Mouse (Mus musculus) urinary bladder, postnatal 10 days (tissue): ENCODE measurements around the gene Matk.
A peak's percentile ranks its signal among the peaks of the same experiment; 100 is the strongest.

Experiments
- DNase-seq: peaks from one replicate; pipeline ENCODE4 v3.0.0; 2022; ENCODE audit warnings: low spot score

The Matk gene

DNA sequence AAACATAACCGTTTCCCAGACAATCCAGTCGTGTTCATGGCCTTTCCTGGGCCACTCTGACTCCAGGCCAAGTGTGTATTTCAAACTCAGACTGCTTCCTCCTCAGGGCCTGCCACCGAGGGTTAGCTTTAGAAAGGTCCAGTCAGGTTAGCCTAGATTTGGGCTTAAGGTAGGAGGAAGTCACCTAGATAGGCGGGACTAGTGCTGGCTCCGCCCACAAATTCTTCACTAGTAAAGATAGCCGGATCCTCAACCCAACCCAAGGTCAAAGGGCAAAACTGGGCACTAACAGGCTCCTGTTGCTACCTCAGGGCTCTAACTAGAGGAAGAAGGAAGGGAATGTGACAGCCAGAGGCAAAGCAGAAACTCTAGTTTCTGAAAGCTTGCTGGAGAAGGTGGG is 33.9 kb downstream of the Matk start:
- no peak for DNase-seq

DNA sequence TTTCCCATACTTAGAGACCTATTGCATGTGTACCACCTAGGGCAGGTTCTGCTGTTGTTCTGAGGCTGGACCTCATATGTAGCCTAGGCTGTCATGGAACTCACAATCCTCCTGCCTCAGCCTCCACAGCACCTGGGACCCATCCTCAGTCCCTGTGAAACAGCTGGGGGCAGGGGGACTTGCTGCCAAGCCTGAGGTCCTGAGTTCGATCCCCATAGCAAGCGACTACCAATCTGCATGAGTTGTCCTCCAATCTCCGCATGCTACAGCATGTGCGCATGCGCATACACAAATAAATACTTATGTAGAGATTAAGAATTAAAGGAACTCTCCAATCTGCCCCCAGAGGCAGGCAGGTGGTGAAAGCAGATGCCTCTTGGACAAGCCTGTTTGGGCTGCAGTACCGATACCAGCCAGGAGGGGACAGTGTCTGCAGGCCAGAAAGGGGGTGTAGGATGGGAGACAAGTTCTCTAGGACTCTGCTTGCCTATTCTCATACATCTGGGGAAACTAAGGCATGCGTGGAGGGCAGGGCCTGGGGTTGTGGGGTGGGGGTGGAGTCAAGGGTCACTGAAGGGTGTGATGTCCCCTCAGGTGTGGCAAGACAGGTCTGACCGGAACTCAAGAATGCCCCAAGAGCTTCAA is 34.9 kb downstream of the Matk start:
- DNase-seq, result no peak

DNA sequence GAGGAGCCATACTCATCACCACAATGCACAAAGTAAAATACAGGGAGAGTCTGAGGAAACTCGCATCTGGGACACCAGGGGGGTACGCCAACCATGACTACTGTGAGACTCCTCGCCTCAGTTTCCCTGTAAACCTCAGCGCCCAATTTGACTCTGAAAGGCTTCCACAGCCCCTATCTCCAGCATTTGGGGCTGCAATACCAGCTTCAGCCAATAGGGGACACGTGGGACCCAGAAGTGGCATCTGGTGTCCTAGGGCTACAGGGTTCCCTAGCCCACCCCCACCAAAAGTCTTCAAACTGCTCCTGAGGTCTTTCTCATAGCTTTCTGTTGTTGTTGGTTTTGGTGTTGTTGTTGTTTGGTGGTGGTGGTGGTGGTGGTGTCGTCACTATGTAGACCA is 35.9 kb downstream of the Matk start:
- DNase-seq, result no peak

DNA sequence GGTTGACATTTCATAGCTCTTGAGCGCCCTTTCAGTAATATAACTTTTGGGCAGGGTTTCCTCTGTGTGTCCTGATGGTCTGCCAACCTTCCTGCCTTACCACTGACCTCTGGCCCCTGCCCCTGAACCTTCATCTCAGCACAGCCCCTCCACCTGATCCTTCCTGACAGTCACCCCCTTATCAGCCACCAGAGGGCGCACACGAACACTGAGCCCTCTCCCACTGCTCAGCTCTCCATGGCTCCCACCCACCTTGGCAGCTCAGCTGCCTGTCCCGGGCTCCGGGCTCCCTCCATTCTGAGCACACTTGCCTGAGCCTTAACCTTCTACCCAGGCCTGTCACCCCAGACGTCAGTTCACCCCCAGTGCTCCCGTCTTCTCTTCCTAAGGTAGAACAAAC is 36.5 kb downstream of the Matk start:
- DNase-seq, result no peak

DNA sequence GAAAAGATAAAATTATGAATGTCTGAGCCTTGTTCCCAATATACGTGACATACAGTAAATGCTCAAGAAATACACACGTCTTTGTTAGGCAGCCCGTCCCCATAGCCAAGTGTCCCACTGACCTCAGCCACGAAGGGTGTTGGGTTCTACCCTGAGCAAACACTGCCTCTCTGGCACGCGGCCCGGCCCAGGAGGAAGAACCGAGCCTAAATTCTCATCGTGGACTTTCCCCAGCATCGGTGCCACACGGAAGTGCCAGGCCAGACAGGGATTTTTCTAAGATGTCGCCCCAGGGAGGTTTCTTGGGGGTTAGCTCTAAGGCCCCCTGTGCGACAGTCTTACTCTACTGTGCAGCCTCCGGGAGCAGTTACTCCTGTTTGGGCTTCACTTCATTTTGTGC is 37.1 kb downstream of the Matk start:
- no peak for DNase-seq

DNA sequence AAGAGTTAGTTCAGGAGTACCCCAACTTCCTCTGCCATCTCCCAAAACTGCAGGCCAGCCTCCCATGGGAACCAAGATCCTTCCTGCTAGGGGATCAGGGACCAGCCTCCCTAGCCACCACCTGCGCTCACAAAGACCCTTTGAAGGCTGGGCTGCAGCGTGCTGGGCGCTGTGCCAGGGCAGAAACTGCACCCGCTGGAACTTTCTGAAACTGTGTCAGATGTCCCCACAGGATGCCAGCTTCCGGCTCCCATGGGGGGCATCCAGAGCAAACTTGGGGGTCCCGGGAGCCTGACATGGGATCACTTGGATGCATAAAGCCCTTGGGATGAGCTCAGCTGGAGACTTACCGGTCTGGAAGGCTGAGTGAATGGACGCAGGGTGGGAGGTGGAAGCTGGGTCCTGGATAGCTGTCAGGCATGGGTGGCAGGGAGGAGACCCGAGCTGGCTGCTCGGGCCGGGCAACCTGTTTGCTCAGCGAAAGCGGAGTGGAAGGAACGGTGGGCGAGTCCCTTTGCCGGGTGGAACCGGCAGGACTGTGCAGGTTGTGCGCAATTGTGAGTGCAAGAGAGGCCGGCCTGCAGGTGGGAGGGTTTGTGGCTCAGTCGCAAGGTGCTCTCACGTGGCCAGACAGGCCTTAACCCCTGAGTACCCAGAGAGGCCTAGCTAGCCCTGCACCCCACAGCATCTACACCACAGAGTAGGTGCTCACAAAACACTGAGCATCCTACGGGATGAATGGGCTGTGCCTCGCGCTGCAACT is 38.1 kb downstream of the Matk start:
- no peak for DNase-seq

DNA sequence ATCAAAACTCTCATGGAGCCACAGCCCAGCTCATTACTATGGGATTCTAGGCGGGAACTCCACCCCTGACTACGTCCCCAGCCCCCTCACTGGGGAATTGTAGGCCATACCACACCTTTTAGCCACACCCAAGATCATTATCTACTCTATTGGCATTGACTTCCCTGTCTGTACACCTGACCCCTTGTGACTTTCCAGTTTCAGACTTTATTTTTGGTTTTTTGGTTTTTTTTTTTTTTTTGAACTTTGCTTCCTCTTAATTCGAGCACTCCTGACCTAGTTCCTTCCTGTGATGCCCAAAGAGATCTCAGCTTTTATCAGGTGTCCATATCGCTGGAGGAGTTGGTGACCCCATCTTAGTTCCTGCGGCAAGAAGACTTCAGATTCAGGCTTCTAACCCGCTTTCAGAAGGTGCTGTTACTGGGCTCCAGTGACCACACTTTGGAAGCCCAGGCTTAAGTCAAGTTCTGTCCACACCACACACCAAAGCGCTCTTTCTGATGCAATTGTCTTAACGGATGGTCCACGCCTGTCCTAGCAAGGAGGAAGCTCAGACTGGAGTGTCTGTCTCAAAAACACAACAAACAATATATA is 38.9 kb downstream of the Matk start, which contains the start of gene Tjp3:
Gene Tjp3, minus strand, starts transcription at position 71 of the 594 bp plus-strand sequence.
- DNase-seq, result no peak

DNA sequence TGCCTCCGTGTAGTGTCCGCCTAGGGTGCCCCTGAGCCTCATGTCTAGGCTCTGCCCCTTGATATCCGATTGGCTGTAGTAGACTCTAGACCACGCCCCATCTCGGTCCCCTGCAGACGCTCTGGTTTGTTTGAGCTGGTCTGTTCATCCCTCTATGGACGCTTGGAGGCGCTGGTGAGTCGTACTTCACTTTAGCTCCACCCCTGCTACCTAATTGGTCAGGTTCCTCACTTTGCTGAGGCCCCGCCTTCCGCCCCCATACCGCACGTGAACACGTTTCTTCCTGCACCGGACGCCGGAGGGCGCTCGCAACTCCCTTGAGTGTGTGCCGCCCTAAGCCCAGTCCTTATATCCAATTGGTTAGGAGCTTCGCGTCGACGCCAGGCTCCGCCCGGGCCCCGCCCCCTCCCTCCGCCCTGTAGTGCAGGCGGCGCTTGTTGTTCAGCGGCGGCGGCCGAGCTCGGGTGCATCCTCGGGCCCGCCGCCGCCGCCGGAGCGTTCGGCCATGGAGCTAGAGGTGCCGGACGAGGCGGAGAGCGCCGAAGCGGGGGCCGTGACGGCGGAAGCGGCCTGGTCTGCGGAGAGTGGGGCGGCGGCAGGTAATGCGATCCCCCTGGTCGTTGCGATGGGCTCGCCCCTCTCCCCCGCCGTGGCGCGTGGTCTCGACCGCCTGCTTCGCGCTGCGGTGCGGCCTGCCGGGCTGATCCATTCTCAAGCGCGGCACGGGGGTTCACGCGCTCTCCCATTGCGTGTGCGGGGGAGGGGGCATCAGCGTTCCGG is 40.0 kb downstream of the Matk start, which contains the start of gene Pip5k1c:
Gene Pip5k1c, plus strand, starts transcription at position 410 of the 780 bp plus-strand sequence.
- peak; percentile 93 for DNase-seq

DNA sequence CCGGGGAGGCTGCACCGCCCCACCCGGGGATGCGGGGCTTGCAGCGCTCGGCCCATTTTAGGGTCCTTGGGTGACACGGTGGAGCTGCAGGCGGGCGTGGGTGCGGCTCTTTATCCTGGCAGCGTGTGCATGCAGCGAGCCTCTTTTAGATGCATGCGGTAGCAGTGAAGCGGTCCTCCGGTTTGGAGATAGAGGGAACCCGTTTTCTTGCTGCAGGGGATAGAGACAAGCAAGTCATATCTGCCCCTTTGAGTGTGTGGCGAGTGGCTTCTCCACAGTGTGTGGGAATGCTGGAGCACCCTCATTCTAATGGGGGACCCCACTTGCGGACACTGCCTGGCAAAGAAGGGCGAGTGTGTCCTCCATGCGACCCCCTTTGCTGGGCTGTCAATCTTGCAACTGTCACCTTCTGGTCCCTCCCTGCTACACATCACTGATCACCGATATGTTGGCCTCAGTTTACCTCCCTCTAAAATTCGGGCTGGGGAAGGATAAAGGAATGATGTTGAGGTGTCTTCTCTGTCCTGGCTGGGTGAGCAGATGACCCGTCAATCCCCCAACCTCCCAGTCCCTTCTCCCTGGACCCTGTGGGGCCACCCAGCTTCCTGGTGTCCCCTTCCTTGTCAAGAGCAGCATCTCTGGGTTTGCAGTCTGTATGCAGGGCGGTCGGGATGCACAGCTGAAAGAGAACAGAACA is 40.7 kb downstream of the Matk start:
- no peak for DNase-seq

DNA sequence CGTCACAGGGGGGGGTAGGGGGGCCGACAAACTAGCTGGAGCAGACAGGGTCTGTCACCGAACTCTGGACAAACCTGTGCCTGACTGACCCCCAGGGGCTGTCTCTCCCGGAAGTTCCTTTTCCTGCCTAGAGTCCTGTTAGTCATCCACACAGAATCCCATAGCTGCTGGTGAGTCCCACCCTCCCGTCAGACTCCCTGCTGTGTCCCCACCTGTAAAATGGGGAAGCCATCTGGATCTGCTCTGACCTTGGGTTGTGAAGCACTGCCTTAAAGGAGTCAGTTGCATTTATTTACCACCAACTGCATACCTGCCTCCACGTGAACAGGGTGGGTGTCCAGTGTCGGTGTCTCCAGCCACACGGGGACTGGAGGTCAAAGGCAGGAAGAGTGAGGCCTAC is 41.7 kb downstream of the Matk start:
- DNase-seq, result no peak

DNA sequence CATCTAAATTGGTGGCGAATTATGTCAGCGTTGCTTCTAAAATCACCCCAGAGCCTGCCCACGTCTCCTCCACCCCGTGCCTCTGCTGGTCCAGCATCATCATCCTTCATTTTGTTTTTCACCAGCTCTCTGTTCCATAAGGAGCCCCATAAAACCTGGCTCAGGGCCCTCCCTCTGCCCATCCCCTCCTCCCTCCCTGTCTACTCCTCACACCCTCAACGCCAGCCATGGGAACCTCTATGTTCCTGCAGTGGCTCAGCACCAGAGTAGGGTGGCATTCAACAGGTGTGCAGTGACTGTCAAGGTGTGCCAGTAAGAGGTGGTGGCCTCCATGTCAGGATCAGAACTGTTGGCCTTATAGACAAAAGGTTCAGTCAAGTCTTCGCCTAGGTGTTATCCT is 42.5 kb downstream of the Matk start:
- no peak for DNase-seq

DNA sequence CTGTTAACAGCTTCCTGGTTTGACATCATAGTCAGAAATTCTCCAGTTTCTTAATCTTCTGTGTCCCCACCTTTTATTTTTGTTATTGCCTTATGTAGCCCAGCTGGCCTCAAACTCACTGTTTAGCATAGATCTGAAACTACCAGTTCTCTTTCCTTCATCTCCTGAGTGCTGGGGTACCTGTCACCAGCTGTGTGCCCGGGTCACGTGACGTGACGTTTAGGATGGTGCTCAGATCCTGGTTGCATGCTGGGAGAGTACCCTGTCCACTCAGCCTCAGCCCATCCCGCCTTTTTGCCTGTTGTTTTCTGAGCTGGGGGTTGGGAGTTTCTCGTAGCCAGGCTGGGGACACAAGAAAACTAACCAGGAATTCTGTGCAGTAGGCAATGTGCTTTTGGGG is 44.5 kb downstream of the Matk start:
- no peak for DNase-seq

DNA sequence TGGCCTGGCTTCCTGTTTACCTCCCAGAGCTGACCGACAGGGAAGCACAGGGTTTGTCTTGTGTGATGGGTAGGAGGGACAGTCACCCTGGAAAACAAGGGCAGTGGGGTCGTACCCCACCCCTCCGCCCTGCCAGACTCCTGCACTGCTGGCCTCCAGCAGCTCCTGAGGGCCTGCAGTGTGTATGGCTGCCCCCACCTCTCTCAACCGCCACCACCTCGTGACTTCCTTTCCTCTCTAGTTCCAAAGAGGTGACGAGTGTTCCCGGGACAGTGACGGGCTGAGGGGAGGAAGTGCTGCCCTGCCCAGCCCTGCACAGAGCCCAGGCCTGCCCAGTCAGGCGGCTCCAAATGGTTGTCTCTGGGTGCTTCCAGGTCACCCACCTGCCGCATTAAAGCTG is 45.1 kb downstream of the Matk start:
- no peak for DNase-seq

DNA sequence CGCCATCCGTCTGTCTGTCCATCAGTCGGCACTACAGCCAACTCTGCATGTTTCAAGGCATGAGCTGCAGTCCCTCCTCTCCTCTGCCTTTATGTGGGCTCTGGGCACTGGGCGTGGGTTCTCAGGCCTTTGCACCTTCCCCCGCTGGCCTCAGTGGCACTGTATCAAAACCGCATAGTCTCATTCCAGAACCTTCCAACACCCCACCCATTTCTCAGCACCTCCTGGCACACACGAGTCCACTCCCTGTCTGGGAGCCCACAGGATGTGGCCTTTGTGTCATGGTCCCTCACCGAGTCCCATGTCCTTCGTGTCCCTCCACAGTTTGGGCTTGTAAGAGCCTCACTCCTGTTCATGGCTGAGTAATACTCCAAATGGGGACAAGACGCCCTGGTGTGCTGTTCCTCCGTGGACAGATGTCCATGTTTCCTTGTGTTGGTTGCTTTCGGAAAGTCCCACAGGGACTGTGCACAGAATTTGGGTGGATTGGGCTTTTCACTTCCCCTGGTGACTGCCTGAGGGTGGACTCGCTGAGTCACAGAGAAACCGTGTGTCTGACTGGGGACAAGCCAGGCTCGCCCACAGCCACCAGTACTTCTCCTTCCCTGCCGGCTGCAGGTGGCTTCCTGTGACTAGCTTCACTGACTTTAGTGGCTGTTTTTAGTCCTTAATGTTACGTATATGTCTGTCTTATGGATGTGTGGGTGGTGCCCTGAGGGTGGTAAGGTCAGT is 45.8 kb downstream of the Matk start:
- DNase-seq, result no peak

DNA sequence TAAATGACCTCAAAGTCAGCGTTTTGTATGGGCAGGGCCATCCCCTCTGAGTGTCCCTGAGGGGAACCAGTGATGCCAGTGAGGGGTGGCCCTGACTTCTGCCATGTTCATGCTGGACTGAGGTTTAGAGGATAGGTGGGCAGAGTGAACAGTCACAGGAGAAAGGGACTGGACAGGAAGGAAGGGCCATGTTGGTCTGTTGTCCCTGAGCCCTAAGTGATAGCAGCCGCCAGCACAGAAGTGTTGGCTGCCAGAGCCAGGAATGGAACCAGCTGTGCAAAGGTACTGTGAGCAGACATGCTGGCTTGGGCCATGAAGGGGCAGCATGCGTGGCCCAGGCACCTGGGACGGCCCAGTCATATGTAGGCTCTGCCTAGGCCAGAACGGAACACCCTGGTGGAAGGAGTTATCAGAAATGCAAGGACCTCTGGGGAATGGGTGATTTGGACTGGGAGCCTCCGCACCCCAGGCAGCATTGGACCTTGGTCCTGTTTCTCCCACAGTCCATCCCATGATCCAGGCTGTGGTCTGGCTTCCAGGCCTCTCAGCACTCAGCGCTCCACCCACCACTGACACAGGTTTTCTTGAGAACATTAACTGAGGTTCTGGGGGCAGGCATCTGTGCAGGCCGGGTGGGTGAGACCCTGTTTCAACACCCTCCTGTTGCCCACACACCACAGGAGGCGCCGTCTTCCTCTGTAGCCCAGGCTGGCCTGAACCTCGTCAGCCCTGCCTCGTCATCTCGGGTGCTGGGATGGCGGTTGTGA is 47.0 kb downstream of the Matk start:
- DNase-seq, result no peak

DNA sequence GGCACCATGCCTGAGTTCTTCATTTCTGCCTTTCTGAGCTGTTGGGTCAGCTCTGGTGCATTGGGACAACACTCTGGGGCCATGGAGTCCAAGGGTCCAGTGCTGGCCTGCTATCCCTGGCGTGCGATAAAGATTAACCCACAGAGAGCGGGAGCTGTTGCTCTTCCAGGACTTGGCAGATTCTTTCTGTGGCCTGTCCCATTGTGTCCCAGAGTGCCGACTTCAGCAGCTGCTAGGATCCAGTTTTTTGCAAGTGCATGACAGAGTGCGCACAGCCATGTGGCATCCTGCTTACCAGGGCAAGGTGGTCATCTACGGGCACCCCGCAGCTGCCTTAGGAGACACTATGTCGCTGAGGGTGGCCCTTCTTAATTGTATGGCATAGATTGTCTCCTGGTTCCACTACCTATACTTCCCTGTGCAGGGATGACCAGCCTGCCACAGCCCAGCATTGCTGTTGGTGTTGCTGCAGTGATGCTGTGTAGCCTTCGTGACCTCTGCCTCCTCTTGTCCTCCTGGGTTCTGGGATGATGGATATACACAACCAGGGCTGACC is 47.7 kb downstream of the Matk start:
- DNase-seq, result no peak

DNA sequence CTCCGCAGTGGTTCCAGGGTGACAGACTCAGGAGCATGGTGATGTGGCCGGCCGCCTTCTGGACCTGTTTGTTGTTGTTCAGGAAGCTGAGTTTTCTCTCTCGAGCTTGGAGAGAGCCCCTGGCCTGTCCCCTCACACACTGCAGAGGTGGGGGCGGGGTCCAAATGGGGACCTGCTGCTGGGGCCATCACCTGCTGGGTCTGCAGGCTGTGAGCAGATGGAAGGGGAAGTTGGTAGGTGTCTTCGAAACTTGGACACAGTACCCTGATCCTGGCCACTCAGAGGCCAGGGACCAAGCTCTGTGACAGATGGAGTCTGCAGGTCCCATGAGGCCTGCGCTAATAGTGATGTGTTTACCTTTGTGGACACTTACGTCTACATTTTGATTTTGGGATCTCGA is 48.6 kb downstream of the Matk start:
- no peak for DNase-seq

DNA sequence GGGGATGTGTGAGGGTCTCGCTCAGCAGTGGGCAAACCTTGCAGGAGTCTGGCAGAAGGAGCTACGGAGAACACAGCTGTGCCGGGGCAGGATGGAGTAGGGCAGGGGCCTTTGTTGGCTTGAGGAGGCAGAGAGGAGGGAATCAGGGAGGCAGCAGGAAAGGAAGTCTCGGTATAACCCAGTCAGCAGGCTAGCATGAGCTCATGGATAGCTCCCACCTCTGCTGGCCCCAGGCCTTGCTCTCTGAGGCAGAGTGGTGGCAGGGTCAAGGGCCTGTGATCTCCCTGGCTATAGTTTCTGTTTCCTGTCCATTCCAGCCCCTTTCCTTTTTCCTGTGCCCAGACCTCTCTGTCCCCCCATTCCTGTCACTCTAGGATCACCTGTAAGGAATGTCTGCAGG is 49.6 kb downstream of the Matk start:
- DNase-seq, result no peak

DNA sequence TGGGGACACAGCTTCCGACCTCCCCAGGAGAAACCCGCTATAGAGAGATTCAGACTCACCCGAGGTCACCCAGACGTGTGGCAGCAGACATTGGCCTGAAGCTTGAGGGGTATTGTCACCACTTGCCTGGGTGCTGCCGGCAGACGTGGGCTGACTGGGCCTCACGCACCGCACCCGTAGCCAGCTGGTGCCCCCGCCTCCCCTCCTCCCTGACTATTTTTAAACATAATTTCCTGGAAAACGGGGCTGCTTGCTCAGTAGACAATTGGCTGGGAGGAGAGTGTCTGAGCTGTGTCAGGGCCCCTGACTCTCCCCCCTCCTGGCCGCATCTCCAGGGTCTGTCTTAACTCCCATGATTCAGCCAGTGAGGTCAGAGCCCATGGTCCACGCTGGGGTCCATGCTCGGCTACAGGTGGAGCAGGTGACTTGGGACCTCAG is 50.1 kb downstream of the Matk start:
- no peak for DNase-seq

DNA sequence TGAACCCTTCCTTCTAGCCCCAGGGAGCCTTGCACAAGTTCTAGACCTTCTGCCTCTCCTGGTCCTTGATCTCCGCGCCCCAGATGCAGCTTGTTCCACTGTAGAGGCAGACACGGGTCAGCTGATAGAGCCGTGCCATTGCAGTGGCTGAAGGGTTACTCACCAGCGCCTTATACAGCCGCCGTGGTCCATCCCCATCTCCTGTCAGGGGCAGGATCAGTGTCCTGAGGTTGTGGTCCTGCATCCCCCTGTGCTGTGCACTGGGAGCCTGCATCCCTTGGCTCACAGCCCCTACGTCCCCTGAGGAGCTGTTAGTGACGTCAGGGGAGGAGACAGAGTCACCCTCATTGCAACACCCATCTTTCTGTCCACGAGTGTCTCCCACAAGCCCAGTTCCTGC is 50.5 kb downstream of the Matk start:
- no peak for DNase-seq
